Mouse (Mus musculus): ENCODE data around the gene C2cd2.
"Not testable (repeated sequence)": the region's sequence is repeated elsewhere in the genome, so short reads cannot be mapped to it uniquely, and the experiment has no call there.

The C2cd2 gene

GRCm38 (mm10) chr16:97946993-97947392 lies 15.4 kb downstream of the C2cd2 start:
- not testable (repeated sequence) for DNase-seq (ENCODE audit: low spot score in 2 of 2)

GRCm38 (mm10) chr16:97941844-97942243 lies 20.6 kb downstream of the C2cd2 start:
- no peak for DNase-seq (ENCODE audit: low spot score in 2 of 2)

GRCm38 (mm10) chr16:97940471-97940973 lies 21.9 kb downstream of the C2cd2 start:
- DNase-seq (ENCODE audit: low spot score in 2 of 2), result no peak

GRCm38 (mm10) chr16:97935815-97936214 lies 26.6 kb downstream of the C2cd2 start:
- no peak for DNase-seq (ENCODE audit: low spot score in 2 of 2)

- DNase-seq (ENCODE audit: low spot score in 2 of 2), result no peak
Observed at GRCm38 (mm10) chr16:97930231-97930630, 32.2 kb downstream of the C2cd2 start.

GRCm38 (mm10) chr16:97929520-97929919 lies 32.9 kb downstream of the C2cd2 start:
- DNase-seq (ENCODE audit: low spot score in 2 of 2), result no peak

GRCm38 (mm10) chr16:97927331-97927938 lies 35.0 kb downstream of the C2cd2 start:
- no peak for DNase-seq (ENCODE audit: low spot score in 2 of 2)

GRCm38 (mm10) chr16:97926381-97926780 lies 36.0 kb downstream of the C2cd2 start:
- no peak for DNase-seq (ENCODE audit: low spot score in 2 of 2)

GRCm38 (mm10) chr16:97925760-97926159 lies 36.6 kb downstream of the C2cd2 start:
- no peak for DNase-seq (ENCODE audit: low spot score in 2 of 2)

- no peak for DNase-seq (ENCODE audit: low spot score in 2 of 2)
Observed at GRCm38 (mm10) chr16:97923700-97924099, 38.7 kb downstream of the C2cd2 start.

GRCm38 (mm10) chr16:97922779-97923126 lies 39.6 kb downstream of the C2cd2 start:
- no peak for DNase-seq (ENCODE audit: low spot score in 2 of 2)

- peak; percentile 74 to 85 for DNase-seq (ENCODE audit: low spot score in 2 of 2)
Observed at GRCm38 (mm10) chr16:97921961-97922778, 40.2 kb downstream of the C2cd2 start.

GRCm38 (mm10) chr16:97920621-97921020 lies 41.8 kb downstream of the C2cd2 start:
- DNase-seq (ENCODE audit: low spot score in 2 of 2), result no peak

- DNase-seq (ENCODE audit: low spot score in 2 of 2), result no peak
Observed at GRCm38 (mm10) chr16:97919793-97920192, 42.6 kb downstream of the C2cd2 start.

- no peak for DNase-seq (ENCODE audit: low spot score in 2 of 2)
Observed at GRCm38 (mm10) chr16:97912873-97913272, 49.5 kb downstream of the C2cd2 start.

- DNase-seq (ENCODE audit: low spot score in 2 of 2), result no peak
Observed at GRCm38 (mm10) chr16:97909356-97909755, 53.0 kb downstream of the C2cd2 start.

- DNase-seq (ENCODE audit: low spot score in 2 of 2), result no peak
Observed at GRCm38 (mm10) chr16:97907496-97907895, 54.9 kb downstream of the C2cd2 start.

- DNase-seq (ENCODE audit: low spot score in 2 of 2), result no peak
Observed at GRCm38 (mm10) chr16:97906337-97906736, 56.1 kb downstream of the C2cd2 start.

- DNase-seq (ENCODE audit: low spot score in 2 of 2), result no peak
Observed at GRCm38 (mm10) chr16:97905449-97905991, 56.9 kb downstream of the C2cd2 start.

GRCm38 (mm10) chr16:97904035-97904434 lies 58.4 kb downstream of the C2cd2 start:
- no peak for DNase-seq (ENCODE audit: low spot score in 2 of 2)

GRCm38 (mm10) chr16:97897346-97898024 lies 64.9 kb downstream of the C2cd2 start:
- DNase-seq (ENCODE audit: low spot score in 2 of 2), result no peak

- DNase-seq (ENCODE audit: low spot score in 2 of 2), result no peak
Observed at GRCm38 (mm10) chr16:97887762-97888161, 74.6 kb downstream of the C2cd2 start.

All from frontal cortex, postnatal 10 days (tissue).